Mouse (Mus musculus): ENCODE measurements around the gene Gm40193.
"Not testable (repeated sequence)": the region's sequence is repeated elsewhere in the genome, so short reads cannot be mapped to it uniquely, and the experiment has no call there.

The Gm40193 gene

DNA sequence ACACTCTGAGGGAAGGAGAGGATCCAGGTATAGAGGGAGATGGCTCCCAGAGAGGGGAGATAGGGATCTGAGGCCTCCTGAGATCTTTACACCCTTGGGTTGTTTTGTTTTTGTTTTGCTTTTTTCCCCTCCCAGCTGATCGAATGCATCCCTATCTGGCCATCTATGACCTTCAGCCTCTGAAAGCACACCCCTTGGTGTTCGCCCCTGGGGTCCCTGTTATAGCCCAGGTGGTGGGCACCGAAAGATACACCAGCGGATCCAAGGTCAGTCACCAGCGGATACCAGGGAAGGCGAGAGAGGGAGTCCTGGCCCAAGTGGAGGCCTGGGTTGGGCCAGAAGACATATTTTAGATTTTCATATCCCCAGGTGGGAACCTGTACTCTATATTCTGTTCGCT, 8.2 kb upstream of the Gm40193 start:
- no peak for DNase-seq (ENCODE audit: low spot score in 2 of 2)

DNA sequence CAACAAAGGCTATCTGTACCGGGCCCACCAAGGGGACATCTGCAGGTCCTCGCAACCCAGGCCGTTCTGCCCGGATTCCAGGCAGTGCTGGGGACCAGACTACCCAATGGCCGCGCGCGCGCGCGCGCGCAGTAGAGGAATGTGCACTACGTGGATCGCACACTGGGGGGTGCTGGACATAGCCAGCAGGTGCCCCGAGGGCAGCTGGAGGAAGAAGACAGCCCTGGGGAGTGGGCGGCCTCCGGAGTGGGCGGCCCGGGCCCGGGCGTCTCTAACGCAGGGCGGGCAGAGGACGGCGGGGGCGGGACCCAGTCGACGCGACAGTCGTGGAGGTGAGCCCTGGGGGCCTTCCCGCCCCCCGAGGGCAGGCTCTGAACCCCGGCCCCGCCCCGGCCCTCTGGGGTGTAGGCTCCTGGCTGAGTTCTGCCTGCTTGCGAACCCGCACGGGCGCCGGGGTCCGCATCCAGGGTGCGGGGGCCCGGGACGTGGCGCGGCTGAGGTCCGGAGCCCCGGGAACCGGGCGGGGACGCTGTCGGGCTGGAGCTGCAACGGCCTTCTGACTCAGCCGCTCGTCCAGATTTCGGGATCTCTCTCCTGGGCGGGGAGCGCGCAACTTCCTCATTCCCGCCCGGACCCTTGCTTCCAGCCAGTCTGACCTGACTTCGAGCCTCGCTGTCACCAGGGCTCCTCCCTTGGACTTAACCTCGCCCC, 7.3 kb upstream of the Gm40193 start, which contains the start of gene Pld2:
Pld2 (plus strand) TSS at position 188 of the 711 bp plus-strand sequence.
- peak; percentile 52 to 65 for DNase-seq (ENCODE audit: low spot score in 2 of 2)

DNA sequence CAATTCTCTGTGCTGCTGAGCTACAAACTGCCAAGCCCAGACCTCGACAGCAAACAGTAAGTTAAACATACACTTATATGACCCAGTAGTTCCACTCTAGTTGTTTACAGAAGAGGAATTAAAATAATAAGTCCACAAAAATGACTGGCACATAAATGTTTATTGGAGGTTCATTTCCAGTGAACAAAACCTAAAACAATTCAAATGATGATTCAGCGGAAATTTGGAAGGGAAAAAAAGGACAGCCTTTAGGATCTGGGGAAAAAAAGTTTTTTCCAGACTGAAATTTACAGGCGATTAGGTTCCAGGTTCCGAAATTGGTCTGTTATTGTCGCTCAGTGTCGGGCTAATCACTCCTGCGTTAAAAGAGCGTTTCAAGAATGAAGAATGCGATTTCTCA, 6.7 kb upstream of the Gm40193 start:
- DNase-seq (ENCODE audit: low spot score in 2 of 2), result no peak

DNA sequence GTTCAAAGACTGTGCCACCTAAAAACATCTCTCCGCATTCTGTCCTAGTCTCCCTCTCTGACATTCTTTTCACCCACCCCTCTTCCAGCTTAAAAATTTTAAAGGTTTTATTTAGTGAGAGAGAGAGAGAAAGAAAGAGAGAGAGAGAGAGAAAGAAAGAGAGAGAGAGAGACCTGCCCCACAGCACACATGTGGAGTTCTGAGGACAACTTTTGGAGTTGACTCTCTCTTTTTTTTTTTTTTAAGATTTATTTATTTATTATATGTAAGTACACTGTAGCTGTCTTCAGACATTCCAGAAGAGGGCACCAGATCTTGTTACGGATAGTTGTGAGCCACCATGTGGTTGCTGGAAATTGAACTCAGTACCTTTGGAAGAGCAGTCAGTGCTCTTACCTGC, 1.7 kb downstream of the Gm40193 start:
- not testable (repeated sequence) for DNase-seq (ENCODE audit: low spot score in 2 of 2)

DNA sequence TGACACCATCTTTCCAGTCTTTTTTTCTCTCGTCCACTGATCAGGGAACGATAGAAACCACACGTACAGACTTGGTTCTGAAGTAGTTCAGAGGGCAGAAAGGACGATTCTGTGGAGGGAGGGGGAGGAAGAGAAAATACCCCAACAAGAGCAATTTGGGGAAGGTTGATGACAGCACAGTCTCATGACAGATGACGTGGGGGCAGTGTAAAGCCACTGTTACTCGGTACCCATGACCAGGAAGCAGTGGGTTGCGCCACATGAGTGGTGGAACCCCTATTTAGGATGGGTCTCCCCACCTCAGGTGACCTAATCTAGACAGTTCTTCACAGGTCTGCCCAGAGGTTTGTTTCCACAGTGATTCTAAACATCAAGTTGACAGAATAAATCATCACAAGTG, 4.1 kb downstream of the Gm40193 start:
- no peak for DNase-seq (ENCODE audit: low spot score in 2 of 2)

DNA sequence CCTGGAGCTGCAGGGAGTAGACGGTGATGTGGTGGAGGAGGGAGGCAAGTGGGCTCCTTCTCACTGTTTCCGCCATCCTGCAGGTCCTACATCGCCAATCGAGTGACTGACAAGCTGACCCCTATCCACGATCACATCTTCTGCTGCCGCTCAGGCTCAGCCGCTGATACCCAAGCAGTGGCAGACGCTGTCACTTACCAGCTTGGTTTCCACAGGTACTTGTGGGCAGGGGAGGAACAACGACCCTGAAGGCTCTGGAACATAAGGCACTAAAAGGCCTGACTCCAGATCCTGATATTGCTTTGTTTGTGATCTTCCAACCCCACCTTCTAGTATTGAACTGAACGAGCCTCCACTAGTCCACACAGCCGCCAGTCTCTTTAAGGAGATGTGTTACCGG, 6.5 kb downstream of the Gm40193 start:
- no peak for DNase-seq (ENCODE audit: low spot score in 2 of 2)

DNA sequence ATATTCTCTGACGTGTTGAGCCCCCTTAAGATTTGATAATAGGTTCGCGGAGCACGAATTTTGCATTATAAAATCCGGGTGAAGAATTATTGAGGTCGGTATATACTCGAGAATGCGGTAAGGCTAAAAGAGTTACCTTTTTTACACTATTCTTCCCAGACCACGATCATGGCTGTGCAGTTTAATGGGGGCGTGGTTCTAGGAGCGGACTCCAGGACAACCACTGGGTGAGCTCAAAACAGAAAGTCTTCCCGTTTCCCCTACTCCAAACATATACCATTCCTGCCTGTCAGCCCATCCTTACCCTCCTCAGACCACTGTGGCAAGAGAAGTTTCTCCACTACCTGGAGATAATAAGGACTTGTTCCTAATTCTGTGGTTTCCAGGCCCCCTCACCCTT, 7.0 kb downstream of the Gm40193 start:
- DNase-seq (ENCODE audit: low spot score in 2 of 2), result no peak

DNA sequence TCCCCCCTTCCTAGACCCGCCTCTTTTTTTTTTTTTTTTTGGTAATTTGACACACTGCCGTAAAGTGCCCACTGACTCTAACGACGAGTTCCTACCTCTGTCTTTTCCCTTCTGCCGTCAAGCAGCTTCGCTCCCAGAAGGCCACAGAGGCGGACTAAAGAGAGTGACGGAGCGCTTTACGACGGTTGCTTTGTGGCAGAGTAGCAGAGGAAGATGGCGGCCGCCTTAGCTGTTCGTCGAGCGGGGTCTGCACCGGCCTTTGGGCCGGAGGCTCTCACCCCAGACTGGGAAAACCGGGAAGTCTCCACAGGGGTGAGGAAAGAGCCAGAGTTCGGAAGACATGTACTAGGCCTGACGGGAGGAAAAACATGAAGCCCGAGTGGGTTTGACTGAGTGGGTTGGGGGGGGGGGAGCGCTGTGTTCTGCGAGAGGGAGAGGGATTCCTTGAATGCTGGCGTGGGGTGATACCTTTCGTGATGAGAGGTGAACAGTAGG, 7.5 kb downstream of the Gm40193 start, which contains the start of gene Psmb6:
Psmb6 (plus strand) TSS at position 184 of the 495 bp plus-strand sequence.
- DNase-seq (ENCODE audit: low spot score in 2 of 2), result peak; percentile 78 to 86

DNA sequence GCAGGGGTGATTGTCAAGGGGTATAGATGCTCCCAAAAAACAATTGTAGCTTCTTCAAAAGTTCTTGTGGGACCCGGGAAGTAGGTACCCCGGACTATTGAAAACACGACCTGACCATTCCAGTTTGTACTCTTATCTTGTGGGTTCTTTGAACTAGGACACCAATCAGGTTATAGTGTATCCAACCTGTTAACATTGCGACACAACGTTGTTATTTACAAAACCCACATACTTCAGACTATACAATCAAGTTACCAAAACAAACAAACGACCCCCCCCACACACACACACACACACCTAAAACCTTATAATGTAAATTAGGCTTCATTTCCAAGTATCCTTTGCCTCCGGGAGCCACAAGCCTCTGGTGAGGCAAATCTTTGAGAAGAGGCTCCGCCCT, 8.0 kb downstream of the Gm40193 start:
- DNase-seq (ENCODE audit: low spot score in 2 of 2), result no peak

DNA sequence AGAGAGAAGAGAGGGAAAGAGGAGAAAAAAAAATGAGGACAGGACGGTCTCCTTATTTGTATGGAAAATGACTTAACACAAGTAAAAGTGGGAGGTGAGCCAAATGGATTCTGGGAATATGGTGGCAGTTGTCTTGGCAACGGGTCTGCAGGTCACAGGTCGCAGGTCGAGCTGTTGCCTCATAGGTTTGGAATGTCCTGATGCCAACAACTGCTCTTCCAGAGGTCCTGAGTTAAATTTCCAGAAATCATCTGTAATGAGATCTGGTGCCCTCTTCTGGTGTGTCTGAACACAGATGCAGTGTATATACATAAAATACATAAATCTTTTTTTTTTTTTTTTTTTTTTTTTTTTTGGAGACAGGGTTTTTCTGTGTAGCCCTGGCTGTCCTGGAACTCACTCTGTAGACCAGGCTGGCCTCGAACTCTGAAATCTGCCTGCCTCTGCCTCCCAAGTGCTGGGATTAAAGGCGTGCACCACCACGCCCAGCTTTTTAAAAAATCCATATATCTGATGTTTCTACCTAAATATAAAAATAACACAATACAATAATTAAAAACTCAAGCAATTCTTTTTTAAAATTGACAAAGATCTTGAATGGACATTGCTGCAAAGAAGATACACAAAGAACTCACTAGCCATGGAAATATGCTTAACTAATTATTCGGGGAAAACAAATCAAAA, 9.3 kb downstream of the Gm40193 start:
- not testable (repeated sequence) for DNase-seq (ENCODE audit: low spot score in 2 of 2)

DNA sequence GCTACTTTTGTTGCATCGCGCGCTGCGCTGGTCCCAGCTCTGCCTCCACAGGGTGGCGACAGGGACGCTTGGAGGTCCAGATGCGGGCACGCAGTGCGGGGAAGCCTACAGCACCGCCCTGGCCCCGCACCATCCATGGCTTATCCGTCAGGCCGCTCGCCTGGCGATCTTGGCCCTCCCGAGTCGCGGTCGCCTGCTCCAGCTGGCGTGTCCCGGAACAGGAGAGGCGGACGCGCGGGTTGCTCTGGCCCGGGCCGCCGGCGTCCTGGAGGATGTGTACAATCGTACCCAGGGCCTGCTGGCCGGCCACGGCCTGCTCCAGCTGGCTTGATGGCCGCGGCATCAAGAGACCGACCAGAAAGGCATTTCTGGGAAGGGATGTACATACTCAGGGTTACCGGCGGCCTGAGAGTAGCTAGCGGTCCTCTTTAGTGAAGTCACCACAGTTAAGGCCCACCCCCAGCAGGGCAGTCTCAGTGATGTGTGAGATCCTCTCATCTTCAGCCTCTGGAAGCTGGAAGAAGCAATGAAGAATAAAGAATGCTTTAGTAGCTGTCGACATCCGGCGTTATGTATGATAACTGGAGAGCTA, 12.5 kb downstream of the Gm40193 start:
- no peak for DNase-seq (ENCODE audit: low spot score in 2 of 2)

DNA sequence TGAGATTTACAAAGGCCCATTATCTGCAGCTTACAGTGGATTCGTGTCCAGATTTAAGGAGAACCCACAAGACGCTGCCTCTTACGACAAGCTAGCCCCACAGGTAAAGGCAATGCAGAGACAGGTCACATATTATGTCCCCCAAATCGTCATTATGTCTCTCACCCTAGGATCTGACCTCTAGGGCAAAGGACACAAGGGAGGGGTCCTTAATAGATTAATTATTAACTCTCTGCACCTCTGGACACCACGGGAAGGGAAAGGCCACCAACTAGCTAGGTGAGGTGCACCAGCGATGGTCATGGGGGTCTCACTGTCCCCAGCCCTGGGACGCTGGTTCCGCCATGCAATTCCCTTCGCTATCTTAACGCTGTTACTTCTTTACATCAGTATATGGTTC, 13.8 kb downstream of the Gm40193 start, which contains the start of gene Gltpd2:
Gltpd2 (plus strand) TSS at position 274 of the 400 bp plus-strand sequence.
- DNase-seq (ENCODE audit: low spot score in 2 of 2), result no peak

DNA sequence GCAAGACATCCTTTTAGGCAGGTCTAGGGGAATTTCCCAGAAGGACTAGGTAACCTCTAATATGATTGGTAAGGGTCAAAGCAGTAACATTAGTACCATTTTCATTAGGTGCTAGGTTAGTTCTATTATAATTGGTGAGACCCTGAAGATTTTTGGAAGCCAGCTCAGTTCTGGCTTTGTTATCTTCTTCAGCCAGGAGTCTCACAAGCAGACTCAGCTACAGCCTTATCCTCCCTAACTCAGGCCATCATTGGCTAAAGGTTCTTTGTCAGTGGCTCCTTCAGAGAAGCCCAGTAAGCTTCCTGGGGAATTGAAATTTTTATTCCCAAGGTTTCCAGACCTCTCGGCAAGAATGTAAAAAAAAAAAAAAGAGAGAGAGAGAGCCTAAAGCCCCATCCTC, 14.3 kb downstream of the Gm40193 start:
- DNase-seq (ENCODE audit: low spot score in 2 of 2), result no peak

DNA sequence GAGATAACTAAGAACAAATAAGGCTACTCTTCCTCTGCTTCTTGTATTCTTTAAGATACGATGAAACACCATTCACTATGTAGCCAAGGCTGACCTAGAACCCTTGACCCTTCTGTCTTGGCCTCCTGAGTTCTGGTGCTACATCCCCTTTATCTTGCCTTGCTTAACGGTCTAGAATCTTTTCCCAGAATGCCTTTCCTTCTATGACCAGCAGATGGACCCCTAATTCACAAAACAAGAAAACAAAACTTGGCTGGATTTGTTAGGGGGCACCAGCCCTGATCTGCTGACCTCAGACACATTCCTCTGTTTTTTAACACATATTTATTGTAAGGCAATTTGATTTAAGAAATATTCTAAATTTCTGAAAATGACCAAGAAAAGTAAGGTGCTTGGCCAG, 16.4 kb downstream of the Gm40193 start:
- no peak for DNase-seq (ENCODE audit: low spot score in 2 of 2)

DNA sequence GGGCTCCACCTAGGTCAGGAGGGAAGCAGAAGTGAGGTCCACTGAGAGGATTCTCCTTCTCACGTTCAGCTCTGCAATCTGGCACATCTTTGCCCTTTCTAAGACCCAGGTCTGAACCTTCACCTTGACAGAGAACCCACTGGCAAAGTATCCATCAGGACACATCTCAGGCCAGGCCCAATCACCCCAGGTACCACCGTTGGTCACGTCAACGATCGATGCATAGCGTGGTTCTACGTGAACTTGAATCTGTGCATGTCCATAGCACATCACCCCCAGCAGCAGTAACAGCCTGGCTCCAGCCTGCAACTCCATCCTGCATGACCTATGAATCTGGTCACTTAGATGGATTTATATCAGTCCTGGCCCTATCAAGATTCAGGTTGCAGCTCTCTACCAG, 18.5 kb downstream of the Gm40193 start, which contains the start of gene Vmo1:
Vmo1 (minus strand) TSS at position 329 of the 400 bp plus-strand sequence.
- no peak for DNase-seq (ENCODE audit: low spot score in 2 of 2)

DNA sequence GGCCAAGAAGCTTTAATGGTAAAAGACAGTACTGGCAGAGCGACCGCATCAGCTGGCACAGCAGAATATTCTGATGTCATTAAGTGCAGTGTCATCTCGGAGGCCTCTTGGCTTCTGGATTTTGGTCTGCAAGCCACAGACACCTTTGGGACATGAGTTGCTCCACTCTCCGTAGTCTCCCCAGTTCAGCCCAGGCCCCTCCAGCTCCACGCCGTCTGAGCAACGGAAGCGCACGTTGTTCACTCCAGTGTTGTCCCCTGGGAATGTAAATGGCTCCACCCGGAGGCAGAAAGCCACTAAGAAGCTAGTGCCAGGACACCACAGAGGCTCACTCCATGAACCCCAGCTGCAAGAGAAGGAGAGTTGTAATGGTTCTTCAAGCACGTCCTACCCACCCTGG, 19.2 kb downstream of the Gm40193 start:
- no peak for DNase-seq (ENCODE audit: low spot score in 2 of 2)

DNA sequence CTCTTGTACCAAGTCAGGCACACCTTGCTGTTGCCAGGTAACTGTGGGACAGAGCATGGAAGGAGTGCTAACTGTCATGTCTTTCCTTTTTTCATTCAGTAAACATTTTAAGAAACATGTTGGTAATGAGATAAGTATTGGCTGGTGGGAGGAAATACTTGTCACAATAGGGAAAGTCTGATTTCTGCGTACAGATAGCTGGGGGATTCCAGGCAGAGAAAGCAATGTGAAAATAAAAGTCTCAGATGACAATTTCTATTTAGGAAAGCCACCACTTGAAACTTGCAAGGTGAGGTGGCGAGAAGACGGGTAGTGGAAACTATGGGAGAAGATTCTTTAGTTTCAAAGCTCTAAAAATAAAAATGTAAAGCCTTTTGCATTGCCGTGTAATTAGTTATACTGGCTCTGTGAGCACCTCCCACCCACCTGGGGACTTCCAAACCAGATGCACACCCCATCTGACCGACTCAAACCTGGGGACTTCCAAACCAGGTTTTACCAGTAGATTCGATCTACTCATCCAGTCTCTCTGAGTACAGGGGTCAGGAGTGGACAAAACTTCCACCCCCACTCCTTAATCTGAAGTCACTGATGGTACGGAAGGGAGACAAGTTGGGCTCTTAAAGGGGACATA, 19.9 kb downstream of the Gm40193 start:
- DNase-seq (ENCODE audit: low spot score in 2 of 2), result no peak

DNA sequence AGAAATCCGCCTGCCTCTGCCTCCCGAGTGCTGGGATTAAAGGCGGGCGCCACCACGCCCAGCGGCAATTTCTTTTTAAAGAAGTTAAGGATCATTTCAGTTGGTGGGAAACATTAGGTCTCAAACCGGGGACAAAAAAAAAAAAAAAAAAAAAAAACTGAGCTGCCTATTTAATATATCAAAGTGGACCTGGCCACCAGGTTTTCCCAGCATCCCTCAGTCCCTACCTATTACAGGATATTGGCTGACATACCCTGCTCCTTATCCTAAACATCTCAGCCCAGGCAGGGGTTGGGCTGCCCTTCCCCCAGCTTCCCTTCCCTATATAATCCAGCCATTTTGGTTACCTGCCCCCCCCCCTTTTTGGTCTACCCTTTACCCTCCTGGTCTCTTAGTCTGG, 20.9 kb downstream of the Gm40193 start:
- DNase-seq (ENCODE audit: low spot score in 2 of 2), result no peak

DNA sequence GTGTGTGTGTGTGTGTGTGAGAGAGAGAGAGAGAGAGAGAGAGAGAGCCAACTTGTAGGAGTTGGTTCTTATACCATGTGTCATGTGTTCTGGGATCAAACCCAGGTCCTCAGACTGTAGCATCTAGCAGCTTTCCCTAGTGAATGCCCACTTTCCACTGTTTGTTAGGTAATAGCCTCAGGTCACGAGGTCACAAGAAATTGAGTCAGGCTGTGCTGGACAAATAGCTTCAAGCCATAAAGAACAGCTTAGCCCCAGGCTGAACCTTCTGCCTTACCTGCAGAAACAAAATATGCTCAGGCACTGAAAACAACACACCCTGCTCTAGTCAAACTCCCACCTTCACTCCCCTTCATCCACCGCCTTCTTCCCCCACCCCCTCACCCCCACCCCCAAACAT, 21.5 kb downstream of the Gm40193 start:
- DNase-seq (ENCODE audit: low spot score in 2 of 2), result no peak

DNA sequence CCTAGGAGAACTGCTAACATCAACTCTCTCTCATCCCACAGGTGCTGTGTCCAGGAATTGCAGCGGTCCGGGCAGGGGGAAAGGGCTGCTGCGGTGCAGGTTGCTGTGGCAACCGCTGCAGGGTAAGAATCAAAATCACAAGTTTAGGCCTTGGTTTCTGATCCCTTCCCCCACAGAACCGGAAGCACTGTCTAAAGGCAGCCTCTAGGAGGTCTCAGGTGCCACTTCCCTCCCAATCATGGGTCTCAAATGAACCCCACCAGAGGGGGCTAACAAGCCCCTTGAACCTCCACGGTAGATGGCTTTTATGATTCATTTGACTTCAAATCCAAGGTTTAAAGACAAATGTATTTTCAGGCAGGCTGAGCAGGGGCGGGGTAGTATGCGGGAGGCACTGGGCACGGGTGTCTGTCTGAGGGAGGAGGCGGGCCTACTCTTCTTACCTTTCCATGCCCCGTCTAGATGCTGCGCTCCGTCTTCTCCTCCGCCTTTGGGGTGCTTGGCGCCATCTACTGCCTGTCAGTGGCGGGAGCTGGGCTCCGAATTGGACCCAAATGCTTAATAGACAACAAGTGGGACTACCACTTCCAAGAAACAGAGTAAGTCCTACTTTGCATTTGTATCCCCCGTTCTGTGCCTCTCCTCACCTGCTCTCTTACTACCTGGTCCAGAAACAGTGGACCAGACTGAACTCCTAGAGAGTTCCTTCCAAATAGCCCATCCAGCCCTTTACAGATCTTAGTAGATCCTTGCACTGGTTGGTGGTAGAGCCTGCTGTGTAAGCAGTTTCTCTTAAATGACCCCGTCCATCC, 22.8 kb downstream of the Gm40193 start:
- no peak for DNase-seq (ENCODE audit: low spot score in 2 of 2)

DNA sequence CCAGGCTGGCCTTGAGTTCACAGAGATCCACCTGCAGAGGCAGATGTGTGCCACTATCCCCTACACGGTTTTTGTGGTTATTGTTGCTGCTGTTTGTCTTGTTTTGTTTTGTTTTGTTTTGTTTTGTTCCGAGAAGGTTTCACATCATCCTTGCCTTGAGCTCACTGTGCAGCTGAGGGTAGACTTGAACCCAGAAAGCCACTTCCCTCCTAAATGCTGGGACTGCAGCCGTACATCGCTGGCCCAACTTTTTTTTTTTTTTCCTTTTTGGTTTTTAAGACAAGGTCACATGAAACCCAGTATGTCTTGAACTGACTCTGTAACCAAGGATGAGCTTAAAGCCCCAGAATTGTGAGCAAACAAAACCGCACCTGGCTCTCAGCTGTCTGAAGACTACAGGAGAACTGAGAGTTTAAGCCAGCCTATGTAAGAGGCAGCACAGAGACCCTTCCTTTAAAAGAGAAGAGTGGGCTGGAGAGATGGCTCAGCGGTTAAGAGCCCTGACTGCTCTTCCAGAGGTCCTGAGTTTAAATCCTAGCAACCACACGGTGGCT, 25.7 kb downstream of the Gm40193 start:
- no peak for DNase-seq (ENCODE audit: low spot score in 2 of 2)

Measured in frontal cortex, postnatal 25 days (tissue).